Mouse (Mus musculus): Measurements from ENCODE around the gene Tbp.

Gene Tbp

GRCm38 (mm10) chr17:15499656-15500394, at the start of gene Tbp, which contains the start of gene Psmb1:
TSS of gene Tbp (plus strand) at chr17:15499888.
TSS of gene Psmb1 (minus strand) at chr17:15499751.
- peak; percentile 85 for ATAC-seq (ENCODE audit: insufficient number of reproducible peaks, low FRiP score, low TSS enrichment)

GRCm38 (mm10) chr17:15455203-15455602, 44.5 kb upstream of the Tbp start:
- no peak for ATAC-seq (ENCODE audit: insufficient number of reproducible peaks, low FRiP score, low TSS enrichment)

- no peak for ATAC-seq (ENCODE audit: insufficient number of reproducible peaks, low FRiP score, low TSS enrichment)
Measured at GRCm38 (mm10) chr17:15456595-15456994, 43.1 kb upstream of the Tbp start.

DNA sequence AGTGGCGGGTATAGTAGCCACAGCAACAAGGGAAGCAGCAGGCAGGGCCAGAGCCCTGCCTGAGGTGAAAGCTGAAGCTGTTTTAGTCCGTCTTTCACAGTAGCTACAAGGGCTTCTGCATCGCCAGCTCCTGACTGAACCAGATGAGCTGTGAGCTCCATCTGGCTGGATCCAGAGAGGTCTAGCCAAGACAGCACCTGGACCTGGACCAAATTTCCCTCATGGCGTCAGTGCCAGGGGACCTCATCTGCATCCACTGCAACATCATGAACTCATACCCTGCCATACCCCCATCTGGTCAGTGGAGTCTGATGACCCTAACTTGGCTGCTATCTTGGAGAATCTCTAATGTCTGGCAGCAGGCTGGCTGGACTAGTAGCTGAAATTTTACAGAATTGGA, 39.9 kb upstream of the Tbp start:
- ATAC-seq (ENCODE audit: insufficient number of reproducible peaks, low FRiP score, low TSS enrichment), result no peak

- ATAC-seq (ENCODE audit: insufficient number of reproducible peaks, low FRiP score, low TSS enrichment), result no peak
Measured at GRCm38 (mm10) chr17:15461921-15462495, 37.7 kb upstream of the Tbp start.

DNA sequence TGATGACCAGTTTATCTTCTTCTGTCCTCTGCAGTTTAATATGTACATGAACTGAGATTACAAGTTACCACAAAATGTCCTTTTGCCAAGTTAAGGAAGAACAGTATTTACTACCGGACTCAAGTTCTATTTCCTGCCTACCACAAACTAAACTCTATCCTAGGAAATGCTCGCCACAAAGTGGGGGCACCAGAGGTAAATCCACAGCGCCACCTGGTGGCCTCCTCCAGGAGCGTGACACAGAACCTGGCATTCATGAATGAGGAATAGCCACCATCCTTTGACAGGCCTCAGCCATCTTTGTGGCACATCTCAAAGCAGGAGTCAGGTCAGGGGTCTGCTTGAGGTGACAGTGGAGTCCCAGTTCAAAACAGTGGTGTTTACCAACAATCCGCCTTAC, 32.0 kb upstream of the Tbp start:
- ATAC-seq (ENCODE audit: insufficient number of reproducible peaks, low FRiP score, low TSS enrichment), result 0 out of 2 replicates have a peak, but pooled peaks have one; percentile 36

- no peak for ATAC-seq (ENCODE audit: insufficient number of reproducible peaks, low FRiP score, low TSS enrichment)
Measured at GRCm38 (mm10) chr17:15472671-15473070, 27.0 kb upstream of the Tbp start.

- no peak for ATAC-seq (ENCODE audit: insufficient number of reproducible peaks, low FRiP score, low TSS enrichment)
Measured at GRCm38 (mm10) chr17:15490542-15490941, 9.1 kb upstream of the Tbp start.

DNA sequence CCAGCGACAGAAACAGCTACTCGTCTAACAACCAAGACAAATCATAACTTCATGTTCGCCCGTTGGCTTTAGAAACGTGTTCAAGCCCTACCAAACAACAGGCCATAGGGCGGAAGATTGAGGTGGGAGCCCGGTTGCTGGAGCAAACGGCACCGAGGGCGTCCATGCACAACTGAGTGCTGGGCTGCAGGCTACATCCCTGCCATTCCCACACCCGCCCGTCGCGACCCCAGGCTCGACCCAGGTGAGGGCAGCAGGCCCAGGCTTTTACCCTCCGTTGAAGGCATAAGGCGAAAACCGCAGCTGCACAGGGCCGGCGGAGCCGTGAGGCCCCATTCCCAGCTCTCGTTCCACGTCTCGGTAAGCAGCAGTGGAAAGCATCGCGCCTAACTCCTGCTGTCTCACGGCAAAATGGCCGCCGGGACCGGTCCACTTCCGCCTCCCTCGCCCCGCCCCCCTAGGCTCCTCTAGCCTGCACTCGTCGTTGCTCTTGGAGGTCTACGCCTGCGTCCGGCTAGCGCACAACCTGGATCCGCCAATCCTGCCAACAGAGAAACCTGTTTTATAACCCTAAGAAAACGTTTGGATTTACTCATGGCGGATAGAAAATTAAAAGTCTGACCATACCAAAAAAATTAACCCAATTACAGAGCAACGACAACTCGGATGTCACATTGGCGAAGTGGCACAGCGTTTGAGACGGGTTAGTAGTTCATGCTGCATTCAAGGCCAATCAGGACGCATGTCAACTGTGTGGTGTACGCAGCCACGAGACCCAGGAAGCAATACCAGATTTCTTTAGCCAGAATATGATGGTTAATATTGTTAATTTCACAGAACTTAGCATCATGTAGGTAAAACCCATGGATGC, 1.6 kb upstream of the Tbp start:
- peak; percentile 93 for ATAC-seq (ENCODE audit: insufficient number of reproducible peaks, low FRiP score, low TSS enrichment)

- no peak for ATAC-seq (ENCODE audit: insufficient number of reproducible peaks, low FRiP score, low TSS enrichment)
Measured at GRCm38 (mm10) chr17:15498753-15499113, 955 bp upstream of the Tbp start.

- ATAC-seq (ENCODE audit: insufficient number of reproducible peaks, low FRiP score, low TSS enrichment), result no peak
Measured at GRCm38 (mm10) chr17:15510694-15511093, 11.0 kb downstream of the Tbp start.

- no peak for ATAC-seq (ENCODE audit: insufficient number of reproducible peaks, low FRiP score, low TSS enrichment)
Measured at GRCm38 (mm10) chr17:15517776-15518175, 18.1 kb downstream of the Tbp start.

GRCm38 (mm10) chr17:15518186-15518585, 18.5 kb downstream of the Tbp start:
- no peak for ATAC-seq (ENCODE audit: insufficient number of reproducible peaks, low FRiP score, low TSS enrichment)

DNA sequence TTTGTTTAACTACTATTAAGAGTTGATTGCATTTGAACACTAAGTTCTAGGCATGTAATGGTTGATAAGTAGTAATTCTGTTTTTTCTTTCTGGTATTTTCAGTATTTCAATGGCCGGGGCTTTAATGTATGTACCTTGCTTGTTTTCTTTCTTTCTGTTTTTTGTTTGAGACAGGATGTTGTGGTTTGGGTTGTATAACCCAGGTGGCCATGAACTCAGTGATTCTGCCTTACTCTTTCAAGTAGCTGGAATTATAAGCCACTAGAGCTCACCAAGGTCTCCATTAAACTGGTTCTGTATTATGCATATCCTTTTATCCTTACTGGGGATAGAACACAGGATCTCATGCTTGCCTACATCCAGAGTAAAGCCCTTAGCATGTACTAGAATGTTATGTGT, 19.1 kb downstream of the Tbp start:
- ATAC-seq (ENCODE audit: insufficient number of reproducible peaks, low FRiP score, low TSS enrichment), result no peak

DNA sequence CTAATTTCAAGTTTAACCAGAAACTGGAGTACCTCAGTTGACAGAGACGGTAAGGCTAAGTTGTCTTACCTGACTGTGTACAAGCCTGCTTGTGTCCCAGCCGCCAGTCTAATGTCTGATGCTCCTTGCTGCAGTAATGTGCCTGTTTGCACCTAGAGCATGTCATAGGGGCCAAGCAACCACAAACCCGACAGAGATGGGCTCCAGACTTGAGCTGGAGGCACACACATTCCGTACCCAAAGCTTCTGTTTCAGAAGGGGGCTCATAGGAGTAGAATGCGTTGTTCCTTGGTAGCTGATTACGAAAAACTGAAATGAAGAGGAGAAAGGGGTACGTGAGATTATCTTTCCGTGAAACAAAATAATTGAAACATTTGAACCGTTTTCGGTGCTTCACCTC, 26.6 kb downstream of the Tbp start:
- ATAC-seq (ENCODE audit: insufficient number of reproducible peaks, low FRiP score, low TSS enrichment), result no peak

- peak; percentile 97 for ATAC-seq (ENCODE audit: insufficient number of reproducible peaks, low FRiP score, low TSS enrichment)
Measured at GRCm38 (mm10) chr17:15526986-15527810, 27.5 kb downstream of the Tbp start, which contains the start of gene Pdcd2. TSS of gene Pdcd2 (minus strand) at chr17:15527301.

- no peak for ATAC-seq (ENCODE audit: insufficient number of reproducible peaks, low FRiP score, low TSS enrichment)
Measured at GRCm38 (mm10) chr17:15527811-15528136, 28.1 kb downstream of the Tbp start.

DNA sequence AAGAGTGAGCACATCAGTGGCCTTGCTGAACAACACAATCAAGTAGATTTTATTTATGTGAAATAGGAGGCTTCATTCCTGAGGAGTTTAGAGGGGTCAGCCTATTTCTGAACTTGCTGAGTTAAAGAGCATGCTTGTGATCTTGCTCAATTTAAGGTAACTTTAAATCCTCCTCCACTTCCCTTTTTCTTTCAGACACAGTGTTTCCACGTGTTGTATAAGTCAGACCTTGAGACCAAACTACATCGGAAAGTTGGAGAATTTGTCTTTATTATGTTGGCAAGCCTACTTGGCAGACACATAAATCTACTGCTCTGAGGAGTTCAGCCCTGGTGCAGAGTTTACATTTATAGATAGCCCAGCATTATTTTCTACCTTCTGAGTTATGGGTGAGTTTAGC, 29.2 kb downstream of the Tbp start:
- no peak for ATAC-seq (ENCODE audit: insufficient number of reproducible peaks, low FRiP score, low TSS enrichment)

DNA sequence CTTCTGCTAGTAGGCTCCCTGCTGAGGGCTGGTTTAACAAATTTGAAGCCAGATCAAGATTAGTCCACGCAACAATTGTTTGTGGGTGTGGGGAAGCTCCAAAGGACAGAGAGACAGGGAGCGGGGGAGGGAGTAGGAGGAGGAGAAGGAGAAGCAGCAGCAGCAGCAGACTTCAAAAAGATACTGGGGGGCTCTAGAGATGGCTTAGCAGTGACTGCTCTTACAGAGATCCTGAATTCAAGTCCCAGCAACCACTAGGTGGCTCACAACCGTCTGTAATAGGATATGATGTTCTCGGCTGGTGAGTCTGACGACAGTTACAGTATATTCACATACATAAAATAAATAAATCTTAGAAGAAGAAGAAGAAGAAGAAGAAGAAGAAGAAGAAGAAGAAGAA, 30.5 kb downstream of the Tbp start:
- ATAC-seq (ENCODE audit: insufficient number of reproducible peaks, low FRiP score, low TSS enrichment), result no peak

DNA sequence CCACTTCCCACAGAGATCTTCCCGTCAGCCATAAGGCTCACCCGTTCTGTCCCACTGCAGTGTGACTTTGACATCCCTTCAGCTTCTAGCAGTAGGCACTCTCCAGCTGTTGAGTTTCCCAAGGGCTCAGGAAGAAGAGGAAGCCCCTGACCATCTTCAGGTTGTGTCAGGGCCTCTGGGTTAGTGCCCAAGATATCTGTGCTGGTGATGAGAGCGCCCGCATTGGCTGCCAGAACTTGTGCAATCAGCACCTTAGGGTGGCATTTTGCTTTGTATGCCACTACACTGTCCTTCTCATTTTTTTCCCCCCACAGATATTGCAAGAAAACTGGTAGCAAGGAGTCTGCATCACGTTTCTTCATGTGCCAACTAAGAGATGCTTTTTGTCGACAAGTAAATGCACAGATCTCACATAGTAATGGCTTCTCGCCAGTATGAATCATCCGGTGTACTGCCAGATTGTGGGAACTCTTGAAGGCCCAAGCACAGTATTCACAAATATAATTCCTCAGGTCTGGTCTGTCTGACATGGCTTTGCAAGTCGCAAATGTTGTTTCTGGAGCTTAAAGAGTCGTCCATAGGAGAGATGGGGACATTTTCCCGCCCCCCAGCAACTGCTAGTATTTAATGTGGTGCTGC, 35.6 kb downstream of the Tbp start:
- ATAC-seq (ENCODE audit: insufficient number of reproducible peaks, low FRiP score, low TSS enrichment), result no peak

All from cerebellum, adult (tissue).